Mouse (Mus musculus): ENCODE measurements at regions not wholly inside any gene's neighbourhood (a gene's known extent, or its start where the extent isn't known, plus 50 kb on each side); places are given as distances from the start of the nearest gene placed in this dataset.

- H3K9ac ChIP-seq (replicated peaks; ENCODE audit: low read depth, low read length), result no peak overlapping the region
- H3K36me3 ChIP-seq (ENCODE audit: control insufficient read depth, insufficient read depth, low read length), result no peaks in the 10 kb centered on the region
- H3K4me3 ChIP-seq (ENCODE audit: low read depth, low read length), result no peak overlapping the region
- no peak overlapping the region for H3K27ac ChIP-seq (ENCODE audit: low read depth, low read length)
- no peak overlapping the region for H3K4me2 ChIP-seq (ENCODE audit: low read depth, low read length)
- WGBS, result 39% methylated on average over 2 of the region's 2 CpGs
- H3K4me1 ChIP-seq (ENCODE audit: control insufficient read depth, insufficient read depth, low read length), result no peaks in the 10 kb centered on the region
- no peak for ATAC-seq (ENCODE audit: low read depth)
- no peaks in the 10 kb centered on the region for H3K27me3 ChIP-seq (ENCODE audit: control insufficient read depth, insufficient read depth, low read length)
- H3K9me3 ChIP-seq (ENCODE audit: control insufficient read depth, low read length), result no peaks in the 10 kb centered on the region
These were observed 527.1 kb upstream of the Hs3st1 start for GRCm38 (mm10) chr5:40282330-40282729.

- no peaks in the 10 kb centered on the region for H3K4me1 ChIP-seq (ENCODE audit: control insufficient read depth, insufficient read depth, low read length)
- no peak overlapping the region for H3K4me3 ChIP-seq (ENCODE audit: low read depth, low read length)
- no peak for ATAC-seq (ENCODE audit: low read depth)
- H3K36me3 ChIP-seq (ENCODE audit: control insufficient read depth, insufficient read depth, low read length), result no peaks in the 10 kb centered on the region
- H3K9ac ChIP-seq (replicated peaks; ENCODE audit: low read depth, low read length), result no peak overlapping the region
- H3K27me3 ChIP-seq (ENCODE audit: control insufficient read depth, insufficient read depth, low read length), result no peaks in the 10 kb centered on the region
- no peak overlapping the region for H3K4me2 ChIP-seq (ENCODE audit: low read depth, low read length)
- H3K9me3 ChIP-seq (ENCODE audit: control insufficient read depth, low read length), result no peaks in the 10 kb centered on the region
- no peak overlapping the region for H3K27ac ChIP-seq (ENCODE audit: low read depth, low read length)
- 72% methylated on average over 3 of the region's 3 CpGs for WGBS
These were observed 491.4 kb upstream of the Hs3st1 start for GRCm38 (mm10) chr5:40246664-40247063.
